Mouse (Mus musculus) cortical plate, adult 2 months (tissue): Measurements from ENCODE around the gene Gabpb2.

Experiments
- CTCF ChIP-seq: fragments of 200-500 bp; IDR thresholded peaks from 2 replicates; pipeline ENCODE4 v1.5.1; 2011; ENCODE audit warnings: mild to moderate bottlenecking, control low read depth, low read length; ENCODE audit not compliant: insufficient read depth; ENCODE audit errors: extremely low read depth
- POLR2A ChIP-seq: fragments of 200-500 bp; IDR thresholded peaks from 2 replicates; pipeline ENCODE4 v1.6.1; 2011; ENCODE audit warnings: mild to moderate bottlenecking, low read length, control low read depth; ENCODE audit not compliant: insufficient read depth; ENCODE audit errors: extremely low read depth

- TF ChIP-seq CTCF (no peak), POLR2A (no peak)
These were observed 40.1 kb downstream of the Gabpb2 start for GRCm38 (mm10) chr3:95177583-95177982.
